Mouse (Mus musculus) G1E (cell line): ENCODE results near the gene Lnx1. TPM values are rescaled to one million over a fixed set of nuclear protein-coding genes. Genes with fewer than 3 reads are reported as not detected.

ENCODE experiments used
- ATAC-seq: 2 replicates; pipeline ENCODE4 v1.8.0; 2016; ENCODE audit warnings: mild to moderate bottlenecking; ENCODE audit not compliant: insufficient number of reproducible peaks, poor library complexity, low FRiP score, severe bottlenecking; ENCODE audit errors: extremely low read depth
- DNase-seq: peaks from one replicate; pipeline ENCODE4 v3.0.0; 2012; ENCODE audit warnings: low spot score
- H3K27me3 ChIP-seq: 2 replicates; pipeline ENCODE4 v1.6.1; 2012; ENCODE audit warnings: mild to moderate bottlenecking, low read length, inconsistent platforms; ENCODE audit not compliant: insufficient read depth
- H3K36me3 ChIP-seq: replicated peaks from 2 replicates; pipeline ENCODE3; 2012; ENCODE audit warnings: mild to moderate bottlenecking, inconsistent platforms
- H3K4me1 ChIP-seq: 2 replicates; pipeline ENCODE4 v1.6.1; 2012; ENCODE audit warnings: low read depth, low read length, inconsistent platforms, mixed read lengths; ENCODE audit not compliant: insufficient read depth
- H3K4me3 ChIP-seq: 2 replicates; pipeline ENCODE4 v1.5.1; 2012; ENCODE audit warnings: low read depth, mild to moderate bottlenecking, inconsistent platforms, low read length, moderate library complexity, mixed read lengths
- H3K9me3 ChIP-seq: replicated peaks from 2 replicates; pipeline ENCODE4 v1.6.1; 2012; ENCODE audit warnings: inconsistent platforms
- CTCF ChIP-seq: IDR thresholded peaks from 2 replicates; pipeline ENCODE4 v1.5.1; 2012; ENCODE audit warnings: low read depth, low read length, inconsistent platforms, mixed read lengths
- GATA1 ChIP-seq: IDR thresholded peaks from 2 replicates; pipeline ENCODE4 v1.6.1; 2012; ENCODE audit warnings: borderline replicate concordance, low read length, inconsistent platforms, mixed read lengths
- GATA2 ChIP-seq: IDR thresholded peaks from 2 replicates; pipeline ENCODE4 v1.6.1; 2012; ENCODE audit warnings: low read depth, low read length, inconsistent platforms, borderline replicate concordance
- POLR2AphosphoS5 ChIP-seq: IDR thresholded peaks from 2 replicates; pipeline ENCODE4 v1.6.1; 2012; ENCODE audit warnings: low read depth, low read length, inconsistent platforms; ENCODE audit not compliant: insufficient replicate concordance
- TAL1 ChIP-seq: conservative IDR thresholded peaks from 2 replicates; pipeline ENCODE4 v1.6.1; 2012; ENCODE audit warnings: low read depth, low read length, inconsistent platforms, mixed read lengths
- polyA plus RNA-seq: library from polyadenylated mRNA; stranded (reverse); fragments of >175 nt; gene quantifications from 2 replicates; pipeline ENCODE4 v1.2.3, GENCODE M21; 2012
- total RNA-seq, 2 experiments: library from RNA; stranded (forward) in 1 of 2; stranded (reverse) in 1 of 2; fragments of 200-1000 nt in 1 of 2; fragments of >200 nt in 1 of 2; fragmentation: Nextera tagmentation in 1 of 2; gene quantifications; 2 replicates each; pipeline ENCODE4 v1.2.3; 2014 to 2017

Gene Lnx1
- total and polyA plus RNA-seq, 3 experiments: 0.16 TPM; not detected in 2

DNA sequence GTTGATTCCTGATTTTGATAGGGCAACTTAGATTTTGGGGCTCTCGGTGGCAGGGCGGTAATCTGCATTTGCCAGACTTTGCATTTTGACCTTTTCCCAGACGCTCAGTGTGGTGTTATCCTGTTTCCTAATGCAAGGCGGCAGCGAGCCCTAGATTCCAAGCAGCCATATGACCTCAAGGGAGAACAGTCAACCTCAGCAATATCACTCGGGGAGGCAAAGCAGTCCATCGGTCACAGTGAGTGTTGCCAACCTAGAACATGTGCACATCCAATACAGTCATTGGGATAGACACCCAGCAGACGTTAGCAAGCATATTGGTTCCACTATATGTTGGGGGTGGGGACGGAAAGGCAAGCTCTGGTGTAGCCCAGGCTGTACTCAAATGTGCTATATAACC is 54.5 kb downstream of the Lnx1 start:
- TF ChIP-seq CTCF (no peak), POLR2AphosphoS5 (no peak), TAL1 (no peak), GATA1 (no peak), GATA2 (no peak)
- Histone ChIP-seq H3K4me1 (no peaks in the 10 kb centered on the region), H3K4me3 (no peak overlapping the region), H3K27me3 (peaks cover 11% of the 10 kb centered on the region), H3K36me3 (no peaks in the 10 kb centered on the region), H3K9me3 (no peaks in the 10 kb centered on the region)
- DNase-seq (no peak), ATAC-seq (no peak)

DNA sequence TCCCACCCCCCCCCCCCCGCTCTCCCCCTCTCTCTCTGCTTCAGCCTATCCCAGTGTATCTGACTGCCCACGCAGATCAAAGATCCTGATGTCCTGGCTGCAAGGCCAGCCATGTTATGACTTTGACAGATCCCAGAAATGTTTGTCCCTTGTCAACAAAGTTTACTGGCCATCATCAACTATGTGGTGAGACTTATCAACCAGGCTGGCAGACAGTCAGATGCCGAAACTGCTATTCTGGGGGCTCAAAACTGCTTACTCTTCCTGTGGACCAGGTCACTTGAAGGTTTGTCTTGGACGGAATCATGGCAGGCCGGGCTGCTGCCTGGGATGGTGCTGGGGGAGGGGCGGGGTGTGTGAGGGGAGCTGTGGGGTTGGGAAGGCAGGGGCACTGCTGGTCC is 55.1 kb downstream of the Lnx1 start:
- H3K4me1 ChIP-seq: no peaks in the 10 kb centered on the region
- no peaks in the 10 kb centered on the region for H3K36me3 ChIP-seq
- peaks cover 11% of the 10 kb centered on the region for H3K27me3 ChIP-seq
- TF ChIP-seq GATA2 (no peak), POLR2AphosphoS5 (no peak), TAL1 (no peak), GATA1 (no peak), CTCF (no peak)
- no peak overlapping the region for H3K4me3 ChIP-seq
- H3K9me3 ChIP-seq: no peaks in the 10 kb centered on the region
- DNase-seq: no peak
- ATAC-seq: no peak

DNA sequence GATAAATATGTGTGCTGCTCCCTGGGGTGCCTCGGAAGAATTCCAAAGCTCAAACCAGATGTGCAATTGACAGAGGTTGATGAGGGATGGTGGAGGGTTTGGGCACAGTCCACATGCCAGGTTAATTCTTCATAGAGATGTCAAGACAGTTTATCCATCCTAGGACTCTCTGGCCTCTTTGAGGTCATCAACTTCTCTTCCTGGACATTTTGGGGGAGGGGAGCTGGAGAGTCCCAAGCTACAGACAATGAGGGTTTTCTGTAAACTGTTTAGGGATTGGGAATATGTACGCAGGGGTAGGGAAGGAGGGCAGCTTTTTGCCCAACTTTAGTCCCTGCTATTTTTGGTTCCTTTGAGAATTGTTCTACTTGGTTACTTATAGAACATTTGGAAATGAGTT is 60.4 kb downstream of the Lnx1 start:
- DNase-seq (no peak), ATAC-seq (no peak)
- no peak for TF ChIP-seq POLR2AphosphoS5
- no peak for TF ChIP-seq CTCF
- TF ChIP-seq GATA1: no peak
- no peak for TF ChIP-seq TAL1
- no peak for TF ChIP-seq GATA2
- no peaks in the 10 kb centered on the region for H3K36me3 ChIP-seq
- H3K4me3 ChIP-seq: no peak overlapping the region
- H3K9me3 ChIP-seq: no peaks in the 10 kb centered on the region
- H3K4me1 ChIP-seq: no peaks in the 10 kb centered on the region
- H3K27me3 ChIP-seq: peaks cover 10% of the 10 kb centered on the region

DNA sequence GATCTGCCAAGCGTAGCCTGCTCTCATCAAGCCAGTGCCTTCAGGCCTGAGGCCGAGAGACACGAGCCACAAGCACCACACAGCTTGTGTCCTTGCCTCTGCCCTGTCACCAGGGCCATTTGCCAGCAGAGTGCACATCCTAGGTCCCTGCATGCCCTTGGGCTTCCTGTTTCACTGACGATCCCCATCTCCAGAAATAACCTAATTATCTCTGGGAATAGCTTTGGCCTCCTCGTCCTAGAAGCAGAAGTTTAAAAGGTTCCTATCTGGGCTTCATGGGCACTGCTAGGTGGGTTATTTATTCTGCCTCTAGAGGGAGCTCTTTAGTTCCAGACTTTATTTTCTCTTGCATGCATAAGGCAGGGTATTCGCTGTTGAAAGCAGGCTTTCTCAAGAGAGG is 61.7 kb downstream of the Lnx1 start:
- Histone ChIP-seq H3K4me3 (no peak overlapping the region), H3K27me3 (peaks cover 14% of the 10 kb centered on the region), H3K36me3 (no peaks in the 10 kb centered on the region), H3K4me1 (no peaks in the 10 kb centered on the region), H3K9me3 (no peaks in the 10 kb centered on the region)
- no peak for TF ChIP-seq GATA1
- no peak for TF ChIP-seq GATA2
- TF ChIP-seq POLR2AphosphoS5: no peak
- TF ChIP-seq CTCF: peak; percentile 20
- ATAC-seq: no peak
- peak; percentile 14 for DNase-seq

DNA sequence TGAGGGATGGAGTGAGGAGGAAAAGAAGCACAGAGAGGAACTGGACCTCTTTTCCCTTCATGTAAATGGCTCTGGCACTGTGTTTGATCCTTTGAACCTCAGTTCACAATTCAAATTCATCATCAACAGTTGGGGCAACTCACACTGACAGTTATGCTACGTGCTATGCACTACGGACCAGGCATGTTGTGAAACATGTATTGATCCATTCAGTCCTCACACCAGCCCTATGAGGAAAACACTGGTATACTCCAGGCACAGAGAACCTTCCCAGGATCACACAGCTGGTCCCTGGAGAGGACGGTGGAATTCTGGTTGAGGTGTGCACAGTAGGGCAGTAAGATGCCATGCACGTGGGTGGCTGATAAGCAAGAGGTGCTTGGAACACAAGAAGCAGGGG is 62.2 kb downstream of the Lnx1 start:
- H3K4me1 ChIP-seq: no peaks in the 10 kb centered on the region
- H3K36me3 ChIP-seq: no peaks in the 10 kb centered on the region
- no peak for TF ChIP-seq POLR2AphosphoS5
- no peak for TF ChIP-seq GATA1
- no peak for TF ChIP-seq GATA2
- TF ChIP-seq TAL1: no peak
- no peak for TF ChIP-seq CTCF
- DNase-seq (no peak), ATAC-seq (no peak)
- no peaks in the 10 kb centered on the region for H3K9me3 ChIP-seq
- no peak overlapping the region for H3K4me3 ChIP-seq
- peaks cover 19% of the 10 kb centered on the region for H3K27me3 ChIP-seq

DNA sequence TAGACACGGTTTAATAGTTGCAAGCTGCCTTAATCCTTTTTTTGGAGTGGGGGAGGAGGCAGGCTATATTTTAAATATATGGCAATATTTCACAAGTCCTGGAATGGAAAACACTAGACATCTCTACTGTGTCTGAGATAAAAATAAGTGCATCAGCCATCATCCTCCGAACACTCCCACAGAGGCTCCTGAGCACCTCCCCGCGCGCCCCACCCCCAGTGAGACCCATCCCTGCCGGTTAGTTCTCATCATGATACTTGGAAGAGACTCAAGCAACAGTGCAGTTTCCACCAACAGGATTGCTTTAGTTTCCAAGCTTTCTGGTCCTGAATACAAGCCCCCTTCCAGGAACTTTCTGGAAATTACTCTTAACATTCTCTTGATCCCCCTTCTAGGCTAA is 63.2 kb downstream of the Lnx1 start:
- DNase-seq: no peak
- H3K36me3 ChIP-seq: no peaks in the 10 kb centered on the region
- no peaks in the 10 kb centered on the region for H3K9me3 ChIP-seq
- H3K4me3 ChIP-seq: no peak overlapping the region
- no peaks in the 10 kb centered on the region for H3K4me1 ChIP-seq
- no peak for TF ChIP-seq GATA1
- no peak for TF ChIP-seq GATA2
- TF ChIP-seq CTCF: no peak
- no peak for TF ChIP-seq TAL1
- no peak for TF ChIP-seq POLR2AphosphoS5
- ATAC-seq: no peak
- peaks cover 27% of the 10 kb centered on the region for H3K27me3 ChIP-seq

DNA sequence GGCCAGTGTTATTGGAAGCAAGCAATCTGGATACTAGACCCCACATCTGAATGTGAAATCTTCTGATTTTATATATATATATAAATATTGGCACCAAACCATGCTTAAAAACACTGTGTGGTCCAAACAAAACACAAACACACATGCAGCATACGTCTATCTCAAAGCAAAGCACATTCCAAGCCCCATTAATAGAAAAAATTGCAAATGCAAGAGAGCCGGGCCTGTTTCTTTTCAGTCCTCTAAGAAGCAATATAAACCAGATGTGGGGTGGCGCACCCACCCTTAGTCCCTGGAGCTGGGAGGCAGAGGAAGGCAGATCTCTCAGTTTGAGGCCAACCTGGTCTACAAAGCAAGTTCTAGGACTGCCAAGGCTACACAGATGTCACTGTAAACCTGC is 68.3 kb downstream of the Lnx1 start:
- H3K9me3 ChIP-seq: no peaks in the 10 kb centered on the region
- TF ChIP-seq POLR2AphosphoS5 (no peak), GATA1 (no peak), CTCF (no peak), TAL1 (no peak), GATA2 (no peak)
- peaks cover 46% of the 10 kb centered on the region for H3K27me3 ChIP-seq
- no peaks in the 10 kb centered on the region for H3K4me1 ChIP-seq
- H3K36me3 ChIP-seq: no peaks in the 10 kb centered on the region
- DNase-seq (no peak), ATAC-seq (no peak)
- no peak overlapping the region for H3K4me3 ChIP-seq
